Mouse (Mus musculus): Measurements from ENCODE around the gene Dyrk3. TPM values are rescaled to one million over a fixed set of nuclear protein-coding genes. Genes with fewer than 3 reads are reported as not detected.
"Not testable (repeated sequence)": the region's sequence is repeated elsewhere in the genome, so short reads cannot be mapped to it uniquely, and the experiment has no call there.

Gene Dyrk3
- polyA plus RNA-seq, 1 experiment: 13.4 TPM

- Histone ChIP-seq H3K27ac (ENCODE audit: control insufficient read depth, insufficient read depth, low read depth, low read length, poor library complexity) (no peak overlapping the region), H3K4me3 (replicated peaks; ENCODE audit: control insufficient read depth, low read depth, low read length) (no peak overlapping the region), H3K4me1 (ENCODE audit: control insufficient read depth, insufficient read depth, low read length) (peaks cover 1% of the 10 kb centered on the region; the same call in 1 of the 2 replicates)
- TF ChIP-seq CTCF (IDR thresholded peaks at IDR 0.05; ENCODE audit: control insufficient read depth, insufficient read depth, low read length) (no peak), POLR2A (IDR thresholded peaks at IDR 0.05; ENCODE audit: borderline replicate concordance, control insufficient read depth, low read depth, low read length) (no peak)
- WGBS: 5% methylated on average over 3 of the region's 3 CpGs
Observed at GRCm38 (mm10) chr1:131146181-131146614, 8.1 kb upstream of the Dyrk3 start.

- not testable (repeated sequence) for H3K4me3 ChIP-seq (replicated peaks; ENCODE audit: control insufficient read depth, low read depth, low read length); H3K4me1 ChIP-seq (ENCODE audit: control insufficient read depth, insufficient read depth, low read length); H3K27ac ChIP-seq (ENCODE audit: control insufficient read depth, insufficient read depth, low read depth, low read length, poor library complexity)
- 55% methylated on average over 3 of the region's 3 CpGs for WGBS
Observed at GRCm38 (mm10) chr1:131145222-131145621, 7.1 kb upstream of the Dyrk3 start.

- TF ChIP-seq CTCF (IDR thresholded peaks at IDR 0.05; ENCODE audit: control insufficient read depth, insufficient read depth, low read length) (no peak), POLR2A (IDR thresholded peaks at IDR 0.05; ENCODE audit: borderline replicate concordance, control insufficient read depth, low read depth, low read length) (no peak)
- WGBS: 57% methylated on average over 1 of the region's 1 CpGs
- Histone ChIP-seq H3K27ac (ENCODE audit: control insufficient read depth, insufficient read depth, low read depth, low read length, poor library complexity) (no peak overlapping the region), H3K4me1 (ENCODE audit: control insufficient read depth, insufficient read depth, low read length) (peaks cover 5% of the 10 kb centered on the region; the same call in 1 of the 2 replicates), H3K4me3 (replicated peaks; ENCODE audit: control insufficient read depth, low read depth, low read length) (no peak overlapping the region)
Observed at GRCm38 (mm10) chr1:131142472-131142871, 4.3 kb upstream of the Dyrk3 start.

- TF ChIP-seq POLR2A (IDR thresholded peaks at IDR 0.05; ENCODE audit: borderline replicate concordance, control insufficient read depth, low read depth, low read length) (no peak), CTCF (IDR thresholded peaks at IDR 0.05; ENCODE audit: control insufficient read depth, insufficient read depth, low read length) (no peak)
- no peak overlapping the region for H3K4me3 ChIP-seq (replicated peaks; ENCODE audit: control insufficient read depth, low read depth, low read length)
- no peak overlapping the region for H3K27ac ChIP-seq (ENCODE audit: control insufficient read depth, insufficient read depth, low read depth, low read length, poor library complexity)
- WGBS: 16% methylated on average over 2 of the region's 2 CpGs
- H3K4me1 ChIP-seq (ENCODE audit: control insufficient read depth, insufficient read depth, low read length): peaks cover 5% of the 10 kb centered on the region; the same call in 1 of the 2 replicates
Observed at GRCm38 (mm10) chr1:131141449-131141848, 3.3 kb upstream of the Dyrk3 start.

- TF ChIP-seq CTCF (IDR thresholded peaks at IDR 0.05; ENCODE audit: control insufficient read depth, insufficient read depth, low read length) (no peak), POLR2A (IDR thresholded peaks at IDR 0.05; ENCODE audit: borderline replicate concordance, control insufficient read depth, low read depth, low read length) (no peak)
- peak overlapping the region; percentile 15; the same call in 1 of the 2 replicates for H3K27ac ChIP-seq (ENCODE audit: control insufficient read depth, insufficient read depth, low read depth, low read length, poor library complexity)
- no peak overlapping the region for H3K4me3 ChIP-seq (replicated peaks; ENCODE audit: control insufficient read depth, low read depth, low read length)
- H3K4me1 ChIP-seq (ENCODE audit: control insufficient read depth, insufficient read depth, low read length): peaks cover 4% of the 10 kb centered on the region; the same call in 1 of the 2 replicates
- WGBS: 45% methylated on average over 11 of the region's 11 CpGs
Observed at GRCm38 (mm10) chr1:131139102-131140095, 1.3 kb upstream of the Dyrk3 start.

- peak overlapping the region; percentile 73 for H3K4me3 ChIP-seq (replicated peaks; ENCODE audit: control insufficient read depth, low read depth, low read length)
- peak overlapping the region; percentile 59; the same call in 1 of the 2 replicates for H3K27ac ChIP-seq (ENCODE audit: control insufficient read depth, insufficient read depth, low read depth, low read length, poor library complexity)
- H3K4me1 ChIP-seq (ENCODE audit: control insufficient read depth, insufficient read depth, low read length): peaks cover 4% of the 10 kb centered on the region; the same call in 1 of the 2 replicates
- under 1% methylated on average over 36 of the region's 36 CpGs for WGBS
- TF ChIP-seq POLR2A (IDR thresholded peaks at IDR 0.05; ENCODE audit: borderline replicate concordance, control insufficient read depth, low read depth, low read length) (no peak), CTCF (IDR thresholded peaks at IDR 0.05; ENCODE audit: control insufficient read depth, insufficient read depth, low read length) (no peak)
Observed at GRCm38 (mm10) chr1:131137717-131138118, 422 bp downstream of the Dyrk3 start.

- Histone ChIP-seq H3K4me1 (ENCODE audit: control insufficient read depth, insufficient read depth, low read length) (peaks cover 4% of the 10 kb centered on the region; the same call in 1 of the 2 replicates), H3K27ac (ENCODE audit: control insufficient read depth, insufficient read depth, low read depth, low read length, poor library complexity) (no peak overlapping the region), H3K4me3 (replicated peaks; ENCODE audit: control insufficient read depth, low read depth, low read length) (peak overlapping the region; percentile 22)
- 24% methylated on average over 5 of the region's 5 CpGs for WGBS
- TF ChIP-seq POLR2A (IDR thresholded peaks at IDR 0.05; ENCODE audit: borderline replicate concordance, control insufficient read depth, low read depth, low read length) (no peak), CTCF (IDR thresholded peaks at IDR 0.05; ENCODE audit: control insufficient read depth, insufficient read depth, low read length) (no peak)
Observed at GRCm38 (mm10) chr1:131137111-131137510, 1.0 kb downstream of the Dyrk3 start.

GRCm38 (mm10) chr1:131135960-131136629, 2.0 kb downstream of the Dyrk3 start:
- Histone ChIP-seq H3K4me1 (ENCODE audit: control insufficient read depth, insufficient read depth, low read length) (peaks cover 4% of the 10 kb centered on the region; the same call in 1 of the 2 replicates), H3K4me3 (replicated peaks; ENCODE audit: control insufficient read depth, low read depth, low read length) (peak overlapping the region; percentile 58), H3K27ac (ENCODE audit: control insufficient read depth, insufficient read depth, low read depth, low read length, poor library complexity) (peak overlapping the region; percentile 38; the same call in 1 of the 2 replicates)
- WGBS: 7% methylated on average over 10 of the region's 10 CpGs
- no peak for TF ChIP-seq POLR2A (IDR thresholded peaks at IDR 0.05; ENCODE audit: borderline replicate concordance, control insufficient read depth, low read depth, low read length)
- TF ChIP-seq CTCF (IDR thresholded peaks at IDR 0.05; ENCODE audit: control insufficient read depth, insufficient read depth, low read length): no peak
